Mouse (Mus musculus): ENCODE measurements around the gene Itk.

The Itk gene

GRCm38 (mm10) chr11:46392890-46393289 lies 3.6 kb upstream of the Itk start:
- DNase-seq (ENCODE audit: low read depth): no peak

GRCm38 (mm10) chr11:46390621-46391020 lies 1.3 kb upstream of the Itk start:
- peak; percentile 52 for DNase-seq (ENCODE audit: low read depth)

GRCm38 (mm10) chr11:46388438-46388837 lies 877 bp downstream of the Itk start:
- DNase-seq (ENCODE audit: low read depth): no peak

GRCm38 (mm10) chr11:46387061-46387460 lies 2.3 kb downstream of the Itk start:
- DNase-seq (ENCODE audit: low read depth): no peak

- peak; percentile 76 for DNase-seq (ENCODE audit: low read depth)
Observed at GRCm38 (mm10) chr11:46386556-46386955, 2.8 kb downstream of the Itk start.

GRCm38 (mm10) chr11:46384925-46385324 lies 4.4 kb downstream of the Itk start:
- peak; percentile 40 for DNase-seq (ENCODE audit: low read depth)

- peak; percentile 60 for DNase-seq (ENCODE audit: low read depth)
Observed at GRCm38 (mm10) chr11:46382466-46382865, 6.8 kb downstream of the Itk start.

- DNase-seq (ENCODE audit: low read depth): peak; percentile 67
Observed at GRCm38 (mm10) chr11:46380097-46380675, 9.1 kb downstream of the Itk start.

- peak; percentile 47 for DNase-seq (ENCODE audit: low read depth)
Observed at GRCm38 (mm10) chr11:46377819-46378782, 11.2 kb downstream of the Itk start.

- DNase-seq (ENCODE audit: low read depth): peak; percentile 75
Observed at GRCm38 (mm10) chr11:46377316-46377715, 12.0 kb downstream of the Itk start.

- peak; percentile 78 for DNase-seq (ENCODE audit: low read depth)
Observed at GRCm38 (mm10) chr11:46375015-46375414, 14.3 kb downstream of the Itk start.

- DNase-seq (ENCODE audit: low read depth): peak; percentile 81
Observed at GRCm38 (mm10) chr11:46373071-46374030, 16.0 kb downstream of the Itk start.

GRCm38 (mm10) chr11:46372331-46372953 lies 16.9 kb downstream of the Itk start:
- DNase-seq (ENCODE audit: low read depth): peak; percentile 90

GRCm38 (mm10) chr11:46371250-46371649 lies 18.1 kb downstream of the Itk start:
- DNase-seq (ENCODE audit: low read depth): no peak

- DNase-seq (ENCODE audit: low read depth): peak; percentile 43
Observed at GRCm38 (mm10) chr11:46370457-46370856, 18.9 kb downstream of the Itk start.

- no peak for DNase-seq (ENCODE audit: low read depth)
Observed at GRCm38 (mm10) chr11:46366357-46366756, 23.0 kb downstream of the Itk start.

- DNase-seq (ENCODE audit: low read depth): no peak
Observed at GRCm38 (mm10) chr11:46365744-46366143, 23.6 kb downstream of the Itk start.

- no peak for DNase-seq (ENCODE audit: low read depth)
Observed at GRCm38 (mm10) chr11:46363864-46364263, 25.5 kb downstream of the Itk start.

- no peak for DNase-seq (ENCODE audit: low read depth)
Observed at GRCm38 (mm10) chr11:46362061-46363022, 27.0 kb downstream of the Itk start.

- peak; percentile 58 for DNase-seq (ENCODE audit: low read depth)
Observed at GRCm38 (mm10) chr11:46360991-46361665, 28.2 kb downstream of the Itk start.

Measured in naive thymus-derived CD4-positive, alpha-beta T cell, adult 2 months (primary cell).